Mouse (Mus musculus): ENCODE results near the gene Mgp.
A peak's percentile ranks its signal among the peaks of the same experiment; 100 is the strongest.

Mgp gene

DNA sequence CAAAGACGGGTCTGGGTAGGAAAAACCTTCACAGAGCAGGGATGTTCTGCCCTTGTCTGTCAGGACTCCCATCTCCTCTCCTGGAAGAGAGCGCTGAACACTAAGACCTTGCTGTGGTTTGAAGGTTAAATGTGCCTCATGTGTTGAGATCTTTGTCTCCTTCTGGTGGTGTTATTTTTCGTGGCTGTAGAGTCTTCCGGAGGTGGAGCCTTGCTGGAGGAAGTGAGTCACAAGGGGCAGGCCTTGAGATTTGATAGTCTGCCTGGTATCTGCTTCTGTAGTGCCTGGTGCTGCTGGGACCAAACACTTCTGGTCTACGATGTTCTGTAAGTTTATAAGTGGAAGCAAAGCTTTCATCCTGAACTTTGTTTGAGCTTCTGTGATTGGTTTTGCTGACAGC, 26.7 kb downstream of the Mgp start:
- DNase-seq, result no peak

DNA sequence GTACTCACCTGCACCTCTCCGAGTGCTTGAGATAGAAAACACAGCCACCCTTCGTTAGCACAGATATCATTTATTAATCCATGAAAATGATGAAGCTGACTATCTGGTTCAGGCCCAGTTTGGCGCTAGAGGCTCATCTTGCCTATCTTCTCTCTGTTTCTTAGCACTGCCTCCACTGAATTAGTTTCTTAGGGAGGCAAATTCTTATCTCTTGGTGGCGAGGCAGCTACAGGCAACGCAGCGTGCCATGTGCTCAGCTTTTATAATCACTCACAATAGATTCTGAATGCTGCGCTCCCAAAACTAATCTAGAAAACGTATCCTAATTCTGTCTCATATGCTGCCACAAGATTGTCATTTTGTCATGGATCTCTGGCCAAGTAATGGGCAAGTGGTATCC, 27.2 kb downstream of the Mgp start:
- no peak for DNase-seq

DNA sequence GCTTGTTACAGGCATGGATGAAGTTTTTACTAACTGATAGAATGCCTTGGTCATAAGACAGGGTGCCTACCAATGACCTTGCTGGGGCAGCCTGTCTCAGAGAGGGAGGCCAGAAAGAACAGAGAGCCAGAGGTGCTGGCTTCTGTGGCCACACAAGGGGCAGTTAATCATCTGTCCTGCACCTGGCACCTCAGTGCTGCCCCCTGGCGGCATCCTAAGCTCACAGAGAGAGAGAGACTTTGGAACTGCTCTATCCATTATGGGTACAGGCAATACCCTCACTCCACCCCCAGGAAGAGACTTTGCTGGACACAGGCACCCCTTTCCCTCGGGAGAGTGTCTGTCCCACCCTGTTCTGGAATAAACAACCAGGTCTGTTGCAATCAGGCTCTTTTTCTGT, 27.8 kb downstream of the Mgp start:
- no peak for DNase-seq

DNA sequence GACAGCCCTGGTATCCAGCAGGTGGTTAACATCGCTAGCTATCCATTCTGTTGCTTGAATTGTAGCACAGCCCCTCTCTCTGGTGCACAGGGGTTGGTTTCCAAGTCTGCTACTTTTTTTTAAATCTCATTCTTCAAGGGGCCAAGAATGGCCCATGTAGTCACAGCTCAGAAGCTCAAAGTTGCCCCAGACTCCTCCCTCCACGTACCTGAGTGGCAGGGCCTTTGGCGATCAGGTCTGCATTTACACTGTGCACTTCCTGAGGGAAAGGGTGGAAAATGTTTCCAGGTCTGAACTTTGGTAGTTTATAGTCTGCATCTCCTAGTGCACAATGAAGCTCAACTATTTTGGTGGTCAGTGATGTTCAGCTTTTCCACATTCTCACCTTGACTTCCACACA, 28.4 kb downstream of the Mgp start:
- DNase-seq, result no peak

DNA sequence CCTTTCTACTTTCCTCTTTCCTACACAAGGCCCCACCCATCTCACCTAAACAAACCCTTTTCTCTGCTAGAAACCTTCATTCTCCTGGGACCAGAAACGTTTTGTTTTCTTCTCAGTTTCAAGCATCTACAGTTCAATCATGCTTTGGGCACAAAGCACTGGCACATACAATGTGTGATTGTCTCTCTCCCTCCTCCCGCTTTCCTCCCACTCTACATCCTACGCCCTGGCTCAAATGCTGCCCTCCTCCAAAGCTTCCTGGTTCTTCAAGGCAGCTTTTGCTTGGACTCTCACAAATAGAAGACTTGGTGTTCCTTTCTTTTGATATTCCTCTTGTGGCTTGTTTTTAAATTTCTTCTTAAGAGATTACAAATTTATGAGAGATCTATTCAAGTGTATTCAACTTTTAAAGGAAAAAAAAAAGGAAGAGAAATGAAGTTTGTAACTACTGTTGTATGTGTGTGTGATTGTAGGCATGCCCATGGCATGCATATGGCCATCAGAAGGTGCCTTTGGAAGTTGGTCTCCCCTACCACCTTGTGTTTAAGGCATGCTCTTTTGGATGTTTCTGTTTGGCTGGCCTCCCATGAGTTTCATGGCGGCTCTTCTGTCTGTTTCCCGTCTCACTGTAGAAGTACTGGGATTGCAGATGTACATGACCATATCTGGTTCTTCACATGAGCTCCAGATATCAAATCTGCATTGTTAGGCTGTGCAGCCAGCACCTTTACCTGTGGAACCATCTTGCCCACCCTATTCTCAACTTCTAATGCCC, 29.7 kb downstream of the Mgp start:
- DNase-seq, result no peak

DNA sequence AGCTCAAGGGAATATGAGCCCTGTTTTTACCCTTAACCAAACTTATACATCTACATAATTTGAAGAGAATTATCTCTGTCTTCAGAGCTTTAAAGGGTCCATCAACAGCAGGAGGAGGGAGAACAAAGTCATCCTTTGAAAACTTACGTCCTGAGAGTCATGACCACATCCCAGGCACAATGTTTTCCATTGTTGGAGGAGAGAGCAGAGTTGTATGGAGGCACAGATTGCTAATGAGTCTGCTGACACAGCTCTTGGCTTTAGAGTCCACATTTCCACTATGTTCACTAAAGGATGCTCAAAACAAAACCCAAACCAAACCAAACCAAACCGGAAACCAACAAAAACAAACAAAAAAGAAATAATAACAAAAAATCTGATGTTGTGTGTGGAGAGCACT, 30.7 kb downstream of the Mgp start:
- no peak for DNase-seq

DNA sequence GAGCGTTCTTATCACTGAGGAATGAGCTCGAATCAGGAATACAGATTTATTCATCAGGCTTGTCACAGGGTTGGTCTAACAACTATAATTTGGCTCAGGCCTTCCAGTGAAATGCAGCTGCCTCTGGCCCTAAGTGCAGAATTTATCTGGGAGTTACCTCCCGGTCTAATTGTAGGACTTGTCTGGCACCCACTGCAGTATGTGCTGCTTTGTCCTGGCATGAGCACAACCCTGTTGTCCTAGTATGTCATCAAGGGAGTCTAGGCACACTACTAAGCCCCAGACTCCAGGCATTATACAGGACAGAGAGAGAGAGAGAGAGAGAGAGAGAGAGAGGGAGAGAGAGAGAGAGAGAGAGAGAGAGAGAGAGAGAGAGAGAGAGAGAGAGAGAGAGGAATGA, 38.3 kb downstream of the Mgp start:
- no peak for DNase-seq

DNA sequence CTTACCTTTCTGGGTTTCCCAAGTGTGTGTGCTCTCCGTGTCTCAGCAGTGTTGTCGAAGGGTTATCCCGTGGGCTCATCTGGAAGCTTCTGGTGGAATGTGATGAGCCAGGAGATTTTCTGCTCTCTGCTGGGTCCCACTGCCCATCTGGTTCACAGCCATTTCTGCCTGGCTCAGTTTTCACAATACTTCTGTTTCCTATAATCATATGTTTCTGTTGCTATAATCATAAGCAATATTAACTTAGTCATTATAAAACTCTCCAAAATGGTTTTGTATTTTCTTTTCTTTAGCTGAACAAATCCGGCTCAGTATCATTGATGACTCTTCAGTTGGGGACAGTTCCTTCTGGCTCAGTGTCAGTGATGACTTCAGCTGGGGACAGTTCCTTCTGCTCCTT, 40.3 kb downstream of the Mgp start, which contains the start of gene Smco3:
Gene Smco3 (minus strand): TSS at position 101 of the 400 bp plus-strand sequence.
- no peak for DNase-seq

DNA sequence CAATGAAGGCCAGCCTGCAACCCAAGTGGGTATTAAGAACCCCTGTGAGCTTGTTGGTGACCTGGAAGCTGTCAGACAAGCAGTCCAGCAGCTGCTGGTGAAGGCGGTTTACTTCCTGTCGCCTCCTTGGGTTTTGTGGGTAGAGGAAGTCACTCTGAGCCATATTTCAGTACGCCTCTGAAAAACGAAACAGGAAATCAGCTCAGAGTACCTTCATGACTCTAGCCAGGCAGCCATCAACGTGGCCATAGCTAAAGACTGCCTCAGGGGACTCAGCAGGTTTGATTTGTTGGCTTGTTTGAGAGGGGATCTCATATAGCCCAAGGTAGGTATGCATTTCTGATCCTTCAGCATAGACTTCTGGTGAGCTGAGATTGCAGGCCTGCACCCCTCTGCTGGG, 43.9 kb downstream of the Mgp start:
- DNase-seq, result no peak

DNA sequence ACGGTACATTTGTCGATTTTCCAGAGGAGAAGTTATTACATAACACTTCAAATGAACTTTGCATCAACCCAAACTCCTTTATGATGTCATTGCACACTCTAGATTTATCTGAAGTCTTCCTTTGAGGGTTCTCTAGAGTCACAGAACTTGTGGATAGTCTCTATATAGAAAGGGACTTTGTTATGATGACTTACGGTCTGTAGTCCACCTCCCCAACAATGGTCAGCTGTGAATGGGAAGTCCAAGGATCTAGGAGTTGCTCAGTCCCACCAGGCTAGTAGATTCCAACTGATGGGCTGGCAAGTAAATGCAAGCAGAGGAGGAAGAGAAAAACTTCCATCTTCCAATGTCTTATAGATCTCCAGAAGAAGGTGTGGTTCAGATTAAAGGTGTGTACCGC, 46.9 kb downstream of the Mgp start:
- DNase-seq, result no peak

DNA sequence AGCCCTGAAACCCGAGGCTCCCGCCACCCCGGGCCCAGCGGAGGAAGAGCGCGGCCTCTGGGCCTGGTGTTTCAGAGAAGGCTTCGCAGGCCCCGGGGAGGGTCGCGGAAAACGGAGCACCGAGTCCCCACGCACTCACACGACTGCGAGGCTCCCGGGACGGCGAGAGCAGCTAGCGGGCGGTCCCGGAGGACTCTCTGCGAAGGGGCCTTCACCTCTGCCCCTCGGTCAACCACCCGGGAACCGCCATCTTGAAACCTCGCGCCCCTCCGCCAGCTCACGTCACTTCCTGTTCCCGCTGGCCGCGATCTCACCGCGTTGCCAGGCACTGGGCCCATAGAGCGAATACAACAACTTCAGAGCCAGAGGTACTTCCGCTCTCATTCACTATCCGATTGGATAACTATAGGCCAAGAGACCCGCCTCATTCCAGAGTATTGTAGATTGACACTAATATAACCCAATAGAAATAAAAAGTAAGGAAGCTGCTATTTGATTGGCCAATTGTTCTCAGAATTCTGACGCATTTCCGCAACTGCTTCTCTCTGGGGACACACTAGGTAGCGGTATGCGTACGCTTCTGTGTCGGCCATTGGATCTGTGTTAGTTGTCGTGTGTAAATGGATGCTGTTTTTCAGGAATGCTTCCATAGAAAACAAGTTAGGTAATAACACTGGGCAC, 47.6 kb downstream of the Mgp start, which contains the start of gene Wbp11:
Gene Wbp11 (minus strand): TSS at position 353 of the 681 bp plus-strand sequence.
- DNase-seq, result peak; percentile 95

DNA sequence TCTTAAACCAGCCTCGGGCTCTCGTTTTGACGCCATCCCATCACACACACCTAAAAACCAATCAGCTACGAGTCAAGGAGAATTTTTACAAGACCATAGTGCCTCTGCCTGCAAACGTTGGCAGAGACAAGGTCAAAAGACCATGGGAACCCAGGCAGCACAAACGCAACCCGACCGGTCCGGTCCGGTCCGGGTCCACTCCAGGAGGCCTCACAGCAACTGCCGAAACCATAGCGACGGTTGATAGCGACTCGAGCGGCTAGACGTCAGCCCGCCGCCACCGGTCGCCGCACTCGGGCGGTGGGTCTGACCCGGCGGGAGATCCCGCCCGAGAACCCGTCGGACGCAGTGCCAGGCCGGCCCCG, 48.1 kb downstream of the Mgp start, which contains the start of gene BC049715:
Gene BC049715 (plus strand): TSS at position 111 of the 365 bp plus-strand sequence.
- DNase-seq, result no peak

DNA sequence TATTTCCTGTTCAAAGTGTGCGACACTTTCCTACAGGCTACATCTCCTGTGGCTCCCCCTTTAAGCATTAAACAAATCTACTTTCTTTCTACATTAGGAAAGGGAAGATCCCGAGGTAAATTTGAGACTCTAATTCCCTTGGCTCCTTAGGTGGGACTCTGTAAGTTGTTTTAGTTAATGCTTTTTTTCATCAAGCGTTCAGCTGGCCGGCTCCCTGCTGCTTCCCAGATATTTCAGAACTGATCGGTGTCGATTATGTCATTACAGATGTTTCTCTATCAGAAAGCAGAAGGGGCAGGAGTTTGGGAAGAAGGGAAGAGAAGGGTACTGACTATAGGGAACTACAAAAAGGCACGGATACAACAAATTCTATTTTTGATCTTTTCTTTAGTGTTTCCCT, 48.5 kb downstream of the Mgp start:
- no peak for DNase-seq

DNA sequence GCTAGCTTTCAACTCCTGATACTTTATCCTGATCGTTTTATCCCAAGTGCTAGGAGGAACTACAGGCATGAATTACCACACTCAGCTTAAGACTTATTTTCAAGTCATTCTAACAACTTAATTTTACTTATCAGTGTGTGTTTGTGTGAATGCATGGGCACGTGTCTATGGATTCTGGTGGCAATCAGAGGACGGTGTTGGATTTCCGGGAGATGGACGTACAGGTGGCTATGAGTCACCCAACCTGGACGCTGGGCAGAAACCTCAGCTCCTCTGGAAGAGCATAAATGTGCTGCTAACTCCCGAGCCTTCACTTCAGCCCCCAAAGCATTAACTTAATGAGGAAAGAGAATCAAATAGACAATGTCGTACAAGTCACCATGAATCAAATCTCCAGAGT, 50.6 kb downstream of the Mgp start:
- DNase-seq, result no peak

Data from cerebellum, adult 11 months (tissue).